Mouse (Mus musculus) midbrain, embryonic 11.5 days (tissue): Measurements from ENCODE around the gene Trpm8. TPM values are rescaled to one million over a fixed set of nuclear protein-coding genes. Genes with fewer than 3 reads are reported as not detected.

ENCODE experiments used
- ATAC-seq: fragments of 200-750 bp; cut with Nextera tagmentation; 2 replicates; pipeline ENCODE4 v1.8.0; 2017; ENCODE audit warnings: moderate TSS enrichment, moderate library complexity; ENCODE audit not compliant: low FRiP score
- DNase-seq: peaks from one replicate; pipeline ENCODE4 v3.0.0; 2015; ENCODE audit warnings: low spot score; ENCODE audit errors: missing footprints
- H3K27ac ChIP-seq: fragments of 300-500 bp; sonication (generic); 2 replicates; pipeline ENCODE4 v1.5.1; 2014; ENCODE audit warnings: low read depth, low read length
- H3K27me3 ChIP-seq: fragments of 300-500 bp; sonication (generic); 2 replicates; pipeline ENCODE4 v1.6.1; 2014; ENCODE audit warnings: mild to moderate bottlenecking, low read length, moderate library complexity, mixed read lengths; ENCODE audit not compliant: control insufficient read depth, insufficient read depth
- H3K36me3 ChIP-seq: fragments of 300-500 bp; sonication (generic); 2 replicates; pipeline ENCODE4 v1.6.1; 2014; ENCODE audit warnings: mild to moderate bottlenecking, low read length, moderate library complexity, mixed read lengths; ENCODE audit not compliant: control insufficient read depth, insufficient read depth
- H3K4me1 ChIP-seq: fragments of 300-500 bp; sonication (generic); 2 replicates; pipeline ENCODE4 v1.6.1; 2014; ENCODE audit warnings: low read length; ENCODE audit not compliant: control insufficient read depth, insufficient read depth
- H3K4me2 ChIP-seq: fragments of 300-500 bp; sonication (generic); 2 replicates; pipeline ENCODE4 v1.6.1; 2014; ENCODE audit warnings: mild to moderate bottlenecking, moderate library complexity
- H3K4me3 ChIP-seq: fragments of 300-500 bp; sonication (generic); 2 replicates; pipeline ENCODE4 v1.5.1; 2014; ENCODE audit warnings: low read depth, low read length
- H3K9ac ChIP-seq: fragments of 300-500 bp; sonication (generic); 2 replicates; pipeline ENCODE4 v1.6.1; 2014; ENCODE audit warnings: low read length
- H3K9me3 ChIP-seq: fragments of 300-500 bp; sonication (generic); 2 replicates; pipeline ENCODE4 v1.6.1; 2016; ENCODE audit warnings: low read length; ENCODE audit not compliant: control insufficient read depth
- WGBS: fragments of 180-500 bp; shearing (Covaris S2); extraction: QIAGEN DNeasy Blood & Tissue Kit; methylation state at CpG from one replicate; pipeline ENCODE4 v1.1.7; 2014; 5-methylcytosine and 5-hydroxymethylcytosine counted together
- polyA plus RNA-seq: library from polyadenylated mRNA; unstranded; fragments of >200 nt; fragmentation: Nextera tagmentation; extraction: Ambion mirVana; gene quantifications from 2 replicates; pipeline ENCODE4 v1.2.1, GENCODE M21; 2014

The Trpm8 gene
- polyA plus RNA-seq, 1 experiment from 2014 or later: not detected

- ATAC-seq (0 out of 2 replicates have a peak, but pooled peaks have one; percentile 4), DNase-seq (no peak)
- Histone ChIP-seq H3K4me1 (no peaks in the 10 kb centered on the region), H3K36me3 (no peaks in the 10 kb centered on the region), H3K27me3 (no peaks in the 10 kb centered on the region), H3K9ac (no peak overlapping the region), H3K4me2 (no peak overlapping the region), H3K4me3 (no peak overlapping the region), H3K9me3 (peaks cover 97% of the 10 kb centered on the region), H3K27ac (no peak overlapping the region)
- WGBS: 69% methylated on average over 14 of the region's 14 CpGs
Observed at GRCm38 (mm10) chr1:88233421-88234247, 43.8 kb upstream of the Trpm8 start.

- Histone ChIP-seq H3K27ac (no peak overlapping the region), H3K4me1 (no peaks in the 10 kb centered on the region), H3K4me3 (no peak overlapping the region), H3K36me3 (no peaks in the 10 kb centered on the region), H3K27me3 (no peaks in the 10 kb centered on the region), H3K9me3 (peaks cover 97% of the 10 kb centered on the region), H3K9ac (no peak overlapping the region), H3K4me2 (no peak overlapping the region)
- DNase-seq (no peak), ATAC-seq (no peak)
- 64% methylated on average over 4 of the region's 4 CpGs for WGBS
Observed at GRCm38 (mm10) chr1:88234248-88234610, 43.2 kb upstream of the Trpm8 start.

- H3K9ac ChIP-seq: no peak overlapping the region
- DNase-seq: no peak
- H3K27me3 ChIP-seq: no peaks in the 10 kb centered on the region
- ATAC-seq: no peak
- H3K4me1 ChIP-seq: no peaks in the 10 kb centered on the region
- no peaks in the 10 kb centered on the region for H3K36me3 ChIP-seq
- no peak overlapping the region for H3K4me3 ChIP-seq
- H3K27ac ChIP-seq: no peak overlapping the region
- peaks cover 97% of the 10 kb centered on the region for H3K9me3 ChIP-seq
- 38% methylated on average over 5 of the region's 5 CpGs for WGBS
- no peak overlapping the region for H3K4me2 ChIP-seq
Observed at GRCm38 (mm10) chr1:88234646-88235045, 42.8 kb upstream of the Trpm8 start.

GRCm38 (mm10) chr1:88235046-88235893, 42.2 kb upstream of the Trpm8 start:
- WGBS: 64% methylated on average over 11 of the region's 11 CpGs
- Histone ChIP-seq H3K36me3 (no peaks in the 10 kb centered on the region), H3K4me3 (no peak overlapping the region), H3K9me3 (peaks cover 97% of the 10 kb centered on the region), H3K27ac (no peak overlapping the region), H3K27me3 (no peaks in the 10 kb centered on the region), H3K4me1 (no peaks in the 10 kb centered on the region), H3K9ac (no peak overlapping the region), H3K4me2 (no peak overlapping the region)
- DNase-seq (no peak), ATAC-seq (peak; percentile 3; the same call in 1 of the 2 replicates)

GRCm38 (mm10) chr1:88235894-88236415, 41.5 kb upstream of the Trpm8 start:
- Histone ChIP-seq H3K9ac (no peak overlapping the region), H3K4me2 (no peak overlapping the region), H3K27me3 (no peaks in the 10 kb centered on the region), H3K27ac (no peak overlapping the region), H3K4me1 (no peaks in the 10 kb centered on the region), H3K4me3 (no peak overlapping the region), H3K9me3 (peaks cover 97% of the 10 kb centered on the region), H3K36me3 (0 out of 2 replicates have a peak, but pooled peaks cover 2% of the 10 kb centered on the region)
- 64% methylated on average over 4 of the region's 4 CpGs for WGBS
- DNase-seq (no peak), ATAC-seq (no peak)

- H3K9ac ChIP-seq: no peak overlapping the region
- peaks cover 92% of the 10 kb centered on the region for H3K9me3 ChIP-seq
- WGBS: 80% methylated on average over 5 of the region's 5 CpGs
- ATAC-seq (no peak), DNase-seq (no peak)
- no peaks in the 10 kb centered on the region for H3K27me3 ChIP-seq
- 0 out of 2 replicates have a peak, but pooled peaks cover 2% of the 10 kb centered on the region for H3K36me3 ChIP-seq
- no peak overlapping the region for H3K4me2 ChIP-seq
- no peak overlapping the region for H3K4me3 ChIP-seq
- no peak overlapping the region for H3K27ac ChIP-seq
- no peaks in the 10 kb centered on the region for H3K4me1 ChIP-seq
Observed at GRCm38 (mm10) chr1:88237311-88237710, 40.1 kb upstream of the Trpm8 start.

GRCm38 (mm10) chr1:88238771-88239170, 38.7 kb upstream of the Trpm8 start:
- Histone ChIP-seq H3K9ac (no peak overlapping the region), H3K27ac (no peak overlapping the region), H3K4me2 (no peak overlapping the region), H3K4me1 (no peaks in the 10 kb centered on the region), H3K4me3 (no peak overlapping the region), H3K9me3 (peaks cover 91% of the 10 kb centered on the region), H3K27me3 (no peaks in the 10 kb centered on the region), H3K36me3 (0 out of 2 replicates have a peak, but pooled peaks cover 2% of the 10 kb centered on the region)
- DNase-seq (no peak), ATAC-seq (no peak)
- 78% methylated on average over 6 of the region's 6 CpGs for WGBS

GRCm38 (mm10) chr1:88240072-88240471, 37.4 kb upstream of the Trpm8 start:
- WGBS: 75% methylated on average over 5 of the region's 5 CpGs
- Histone ChIP-seq H3K9ac (no peak overlapping the region), H3K4me1 (no peaks in the 10 kb centered on the region), H3K27me3 (no peaks in the 10 kb centered on the region), H3K4me2 (no peak overlapping the region), H3K27ac (no peak overlapping the region), H3K4me3 (no peak overlapping the region), H3K36me3 (0 out of 2 replicates have a peak, but pooled peaks cover 2% of the 10 kb centered on the region), H3K9me3 (peaks cover 91% of the 10 kb centered on the region)
- DNase-seq (no peak), ATAC-seq (no peak)
